Mouse (Mus musculus) olfactory bulb, adult 2 months (tissue): ENCODE measurements around the gene Kit.

Experiments
- CTCF ChIP-seq: fragments of 200-500 bp; IDR thresholded peaks from 2 replicates; pipeline ENCODE4 v1.5.1; 2012; ENCODE audit warnings: low read depth, mild to moderate bottlenecking, low read length, moderate library complexity; ENCODE audit not compliant: insufficient read depth
- POLR2A ChIP-seq: fragments of 200-500 bp; IDR thresholded peaks from 2 replicates; pipeline ENCODE4 v1.6.1; 2012; ENCODE audit warnings: mild to moderate bottlenecking, low read depth, low read length, moderate library complexity; ENCODE audit not compliant: insufficient read depth

- no peak for TF ChIP-seq CTCF
- no peak for TF ChIP-seq POLR2A
These were observed 92.4 kb downstream of the Kit start for GRCm38 (mm10) chr5:75667083-75667482.
